Mouse (Mus musculus): Measurements from ENCODE around the gene Cdk7.

GRCm38 (mm10) chr13:100675936-100676635 lies 54.7 kb downstream of the Cdk7 start:
- TF ChIP-seq CTCF (IDR thresholded peaks at IDR 0.05) (no peak), EP300 (IDR thresholded peaks at IDR 0.05) (no peak)
